Mouse (Mus musculus): ENCODE measurements around the gene Txk. TPM values are rescaled to one million over a fixed set of nuclear protein-coding genes. Genes with fewer than 3 reads are reported as not detected.

Gene Txk
- polyA plus RNA-seq (2012; rRNA removed) = 0.08 and 0.09 TPM in 2 replicates

DNA sequence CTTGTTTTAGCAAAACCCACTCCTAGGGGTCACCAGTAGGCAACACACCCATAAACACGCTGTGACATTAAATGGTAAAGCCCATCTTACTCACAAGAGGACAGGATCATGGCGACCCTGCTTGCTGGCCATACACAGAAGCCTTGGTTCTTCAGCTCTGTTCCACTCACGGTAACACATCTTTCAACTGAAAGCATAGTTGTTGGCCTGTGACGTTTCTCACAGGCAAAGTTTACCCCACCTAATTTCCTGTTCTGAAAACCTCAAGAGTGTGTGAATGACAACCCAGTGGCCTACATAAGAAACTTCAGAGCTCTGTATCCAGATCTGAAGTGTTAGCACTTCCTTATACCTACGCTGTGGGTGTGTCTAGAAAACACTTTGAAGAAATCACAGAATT is at the start of gene Txk:
TSS of gene Txk (minus strand) at position 193 of the 400 bp plus-strand sequence.

DNA sequence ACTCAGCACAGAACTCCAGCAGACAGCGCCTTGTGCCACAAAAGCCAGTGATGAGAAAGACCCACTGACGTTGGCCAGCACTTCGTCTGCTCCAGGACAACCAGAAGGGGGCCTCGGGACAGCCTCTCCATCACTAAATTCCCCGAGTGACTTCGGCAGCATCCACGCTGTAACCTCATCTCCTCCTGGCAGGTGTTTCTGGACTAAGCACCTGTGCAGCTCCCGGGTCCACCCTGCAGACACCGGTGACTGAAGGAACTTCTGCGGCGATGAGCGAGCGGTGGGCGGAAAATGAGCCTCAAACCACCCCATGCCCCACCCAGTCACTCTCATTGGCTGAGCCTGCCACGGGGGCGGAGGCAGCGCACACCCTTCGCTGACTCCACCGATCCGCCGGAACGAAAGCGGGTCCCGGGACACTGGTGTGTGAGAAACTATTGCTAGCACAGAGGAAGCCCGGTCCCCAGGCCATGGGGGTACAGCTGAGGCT is 105.1 kb downstream of the Txk start, which contains the start of gene Nipal1:
TSS of gene Nipal1 (plus strand) at position 378 of the 490 bp plus-strand sequence.

Other genes with a start within 250 kb of the Txk start
- gene Corin, start 248.3 kb downstream of the Txk start, polyA plus RNA-seq (2012; rRNA removed) = 0.43 and 0.56 TPM in 2 replicates
- 14.9 and 15.3 TPM in 2 replicates for gene Nfxl1, start 193.1 kb downstream of the Txk start, polyA plus RNA-seq (2012; rRNA removed)
- 2.3 and 2.8 TPM in 2 replicates for gene Zar1, start 171.5 kb downstream of the Txk start, polyA plus RNA-seq (2012; rRNA removed)
- 2.8 and 3.5 TPM in 2 replicates for gene Gm5868, start 165.2 kb downstream of the Txk start, polyA plus RNA-seq (2012; rRNA removed)
- gene Cnga1, start 108.5 kb downstream of the Txk start, polyA plus RNA-seq (2012; rRNA removed) = not detected in 2 replicates
- 0.17 and 0.84 TPM in 2 replicates for gene Nipal1, start 105.0 kb downstream of the Txk start, polyA plus RNA-seq (2012; rRNA removed)
- 3.7 and 4.1 TPM in 2 replicates for gene Tec, start 115.7 kb upstream of the Txk start, polyA plus RNA-seq (2012; rRNA removed)
- 23.3 and 26.9 TPM in 2 replicates for gene Slain2, start 161.5 kb upstream of the Txk start, polyA plus RNA-seq (2012; rRNA removed)
- gene Gm10135, start 221.9 kb upstream of the Txk start, polyA plus RNA-seq (2012; rRNA removed) = not detected in 2 replicates